Mouse (Mus musculus): ENCODE measurements around the gene 4930558K02Rik. TPM values are rescaled to one million over a fixed set of nuclear protein-coding genes. Genes with fewer than 3 reads are reported as not detected.
A peak's percentile ranks its signal among the peaks of the same experiment; 100 is the strongest.

The 4930558K02Rik gene
- not detected for total RNA-seq (2021)
- long read RNA-seq, experiment 1: 0 reads
- long read RNA-seq, experiment 2: 0 reads

DNA sequence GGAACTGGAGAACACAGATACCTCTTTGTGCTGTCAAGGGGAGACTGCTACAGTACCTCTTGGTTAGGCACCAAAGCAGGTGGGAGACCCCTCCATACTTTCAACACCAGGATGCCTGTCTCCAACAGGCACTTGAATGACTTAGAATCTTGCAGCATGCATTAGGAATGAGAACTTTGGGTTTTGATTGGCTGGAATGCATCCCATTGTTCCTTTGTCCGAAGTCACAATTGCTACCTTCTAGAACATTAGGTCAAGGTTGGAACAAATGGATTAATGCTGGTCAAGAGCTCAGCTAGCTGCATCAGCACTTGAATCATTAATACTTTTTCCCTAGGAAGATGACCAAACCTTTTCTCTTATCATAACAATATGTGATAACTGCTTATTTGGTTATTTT lies at the start of gene 4930558K02Rik:
Gene 4930558K02Rik (minus strand): TSS at position 101 of the 400 bp plus-strand sequence.
- no peak for DNase-seq
- intact Hi-C loops (cut with DNase I): no loop called here

- intact Hi-C loops (cut with DNase I): no loop called here
- DNase-seq: no peak
Observed at GRCm38 (mm10) chr1:162023681-162024270, 44.3 kb upstream of the 4930558K02Rik start.

GRCm38 (mm10) chr1:162020766-162021165 lies 41.3 kb upstream of the 4930558K02Rik start:
- intact Hi-C loops (cut with DNase I): no loop called here

DNA sequence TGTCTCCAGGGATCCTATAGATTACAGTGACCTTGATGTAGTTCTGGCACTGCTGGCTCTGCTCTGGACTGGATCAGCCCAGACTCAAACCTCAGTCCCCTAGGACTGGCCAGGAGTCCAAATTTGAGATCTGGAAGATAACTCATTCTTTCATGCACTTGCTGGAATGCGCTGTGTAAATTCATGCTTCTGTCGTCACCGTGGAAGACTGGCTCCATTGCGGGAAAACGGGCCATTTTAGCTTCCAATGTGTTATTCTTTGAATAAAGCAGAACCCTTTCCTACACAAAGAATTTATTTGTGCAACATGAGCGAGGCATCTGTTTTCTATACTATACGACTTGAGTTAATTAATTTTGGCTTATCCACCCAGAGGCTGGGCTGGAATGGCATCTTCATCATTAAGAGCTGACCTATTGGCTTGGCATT lies 40.9 kb upstream of the 4930558K02Rik start:
- intact Hi-C loops (cut with DNase I): no loop called here
- no peak for DNase-seq

More at GRCm38 (mm10) chr1:162020766-162021165, 41.3 kb upstream of the 4930558K02Rik start:
- DNase-seq: no peak

DNA sequence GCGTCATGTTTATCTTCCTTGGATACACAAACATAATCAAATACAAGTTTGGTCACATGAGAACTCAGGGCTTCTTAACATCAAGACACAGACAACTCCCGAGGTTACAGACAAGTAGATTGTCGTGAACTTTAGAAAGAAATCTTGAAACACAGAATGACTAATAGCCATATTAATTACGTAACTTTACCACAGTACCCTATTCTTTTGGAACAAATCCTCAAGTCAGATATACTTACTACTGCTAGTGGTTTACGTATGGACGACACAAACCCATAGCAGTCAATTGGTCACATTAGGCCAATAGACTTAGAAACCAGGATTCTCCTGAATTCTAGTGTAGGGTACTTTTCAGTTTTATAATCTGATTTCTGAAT lies 39.2 kb upstream of the 4930558K02Rik start:
- intact Hi-C loops (cut with DNase I): no loop called here
- DNase-seq: no peak

DNA sequence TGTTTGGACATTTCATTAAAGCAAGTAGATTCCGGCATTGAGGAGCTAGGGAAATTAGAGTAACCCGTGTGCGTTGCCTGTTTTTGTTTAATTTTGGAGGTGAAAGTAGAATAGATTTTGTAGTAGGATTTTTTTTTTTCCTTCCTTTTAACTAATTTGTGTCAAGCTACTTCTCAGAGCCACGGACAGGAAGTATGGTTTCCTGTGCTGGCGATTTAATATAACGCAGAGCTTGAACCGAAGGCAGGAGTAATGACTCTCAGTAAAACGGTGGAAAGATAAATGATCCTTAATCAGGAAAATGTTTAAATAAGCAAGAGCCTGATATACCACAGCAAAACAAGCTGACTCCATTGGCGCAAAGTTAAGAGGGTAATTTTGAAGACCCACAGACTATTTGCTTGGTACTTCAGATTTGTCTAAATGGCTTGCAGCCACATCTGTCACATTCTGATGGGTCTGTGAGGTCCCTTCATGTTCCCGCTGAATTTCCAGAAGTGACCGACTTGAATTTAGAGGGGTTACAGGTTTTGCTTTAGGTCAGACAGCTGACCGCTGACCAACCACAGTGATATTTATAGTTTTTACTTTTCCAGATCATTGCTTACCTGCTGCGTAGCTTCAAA lies 38.7 kb upstream of the 4930558K02Rik start:
- DNase-seq: no peak
- intact Hi-C loops (cut with DNase I): no loop called here

DNA sequence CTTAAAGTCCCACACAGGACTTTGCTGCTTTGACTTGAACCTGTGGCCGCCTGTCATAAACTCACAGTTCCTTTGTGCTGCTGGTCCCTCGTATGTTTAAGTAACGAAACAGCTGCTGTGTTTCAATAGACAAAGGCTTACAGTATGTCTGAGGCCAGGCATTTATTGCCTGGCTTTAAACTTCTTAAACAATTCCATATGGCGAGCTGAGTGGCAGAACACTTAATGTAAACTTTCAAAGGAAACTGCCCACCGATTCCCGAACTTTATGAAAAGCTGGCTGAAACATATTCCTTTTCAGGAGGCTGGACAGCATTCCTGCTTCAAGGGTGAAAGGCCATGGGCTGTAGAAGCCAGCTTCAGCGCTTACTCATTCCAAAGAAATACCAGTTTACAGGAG lies 37.5 kb upstream of the 4930558K02Rik start:
- intact Hi-C loops (cut with DNase I): no loop called here
- no peak for DNase-seq

DNA sequence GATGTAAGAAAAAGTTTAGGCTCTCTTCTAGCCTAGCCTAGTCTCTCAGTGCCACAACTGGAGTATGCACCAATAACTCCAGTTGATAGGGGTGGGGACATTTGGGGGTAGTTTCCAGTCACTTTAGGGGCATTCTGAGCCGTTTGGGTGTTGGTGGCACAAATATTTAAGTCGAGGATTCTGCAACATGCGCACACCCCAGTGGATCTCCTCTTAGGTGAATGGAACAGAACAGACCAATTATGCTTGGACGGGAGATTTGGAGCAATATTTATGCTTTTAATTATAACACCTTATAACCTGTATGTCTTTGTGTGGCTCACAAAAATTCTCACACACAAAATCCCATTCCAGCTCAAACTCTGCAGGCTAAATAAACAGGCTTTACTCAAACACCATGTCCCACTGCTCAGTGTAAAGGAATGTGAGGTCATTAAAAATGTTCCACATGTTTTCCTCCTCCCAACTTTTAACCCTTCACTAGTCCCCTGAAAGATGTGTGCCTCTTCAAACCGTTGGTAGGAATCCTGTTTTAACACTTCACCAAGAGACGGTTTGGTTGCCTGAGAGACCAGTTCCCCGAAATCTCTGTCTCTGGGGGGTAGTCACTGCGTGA lies 35.9 kb upstream of the 4930558K02Rik start:
- DNase-seq: no peak
- intact Hi-C loops (cut with DNase I): no loop called here

DNA sequence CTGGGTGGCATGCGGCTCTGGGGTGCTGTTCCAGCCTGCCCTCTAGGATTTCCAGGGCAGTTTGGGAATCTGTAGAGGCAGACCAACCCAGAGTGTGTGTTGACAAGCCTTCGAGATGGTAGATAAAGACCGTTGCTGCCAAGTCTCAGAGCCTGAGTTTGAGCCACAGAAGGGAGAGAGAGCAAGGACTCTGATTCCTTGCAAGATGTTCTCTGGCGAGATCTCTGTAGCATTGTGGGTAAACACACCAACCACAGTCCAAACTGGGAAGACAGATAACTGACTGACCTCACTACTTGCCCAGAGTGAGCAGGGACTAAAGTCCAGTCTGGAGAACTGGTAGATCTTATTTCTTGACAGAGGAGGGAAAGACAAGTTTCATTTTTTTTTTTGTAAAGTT lies 34.1 kb upstream of the 4930558K02Rik start:
- intact Hi-C loops (cut with DNase I): no loop called here
- no peak for DNase-seq

DNA sequence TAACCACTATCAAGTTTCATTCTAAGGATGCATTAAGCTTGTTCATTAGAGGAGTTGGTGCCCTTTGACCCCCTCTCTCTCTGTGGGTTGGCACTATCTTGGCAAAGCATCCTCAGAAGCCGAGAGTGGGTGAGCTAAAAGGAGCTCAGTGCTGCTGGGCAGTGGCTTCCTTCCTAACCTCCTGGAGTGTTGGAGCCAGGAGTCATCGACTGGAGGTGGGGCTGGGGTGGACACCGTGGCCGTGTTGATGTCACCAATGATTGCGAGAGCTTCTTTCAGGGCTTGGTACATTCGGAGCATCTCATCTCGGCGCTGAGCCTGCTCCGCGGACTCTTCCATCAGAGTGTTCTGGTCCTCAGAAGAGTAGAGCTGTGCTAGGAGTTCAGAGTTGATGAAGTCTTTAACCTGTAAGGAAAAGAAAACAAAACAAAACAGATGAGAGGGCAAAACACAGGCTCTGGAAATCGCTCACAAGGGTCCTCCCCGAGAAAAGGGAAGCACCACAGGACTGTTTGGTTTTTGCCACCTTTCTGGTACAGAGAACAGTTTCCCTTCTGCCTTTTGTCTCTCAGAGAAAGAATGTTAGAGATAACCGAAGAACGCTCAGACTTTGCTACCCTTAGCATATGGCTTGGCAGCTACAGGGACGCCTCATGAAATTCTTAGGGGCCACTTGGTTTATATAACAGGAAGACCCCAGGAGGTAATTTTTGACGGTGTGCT lies 32.2 kb upstream of the 4930558K02Rik start:
- no peak for DNase-seq
- intact Hi-C loops (cut with DNase I): no loop called here

GRCm38 (mm10) chr1:162009086-162009485 lies 29.6 kb upstream of the 4930558K02Rik start:
- no peak for DNase-seq
- intact Hi-C loops (cut with DNase I): no loop called here

GRCm38 (mm10) chr1:162008631-162009067 lies 29.2 kb upstream of the 4930558K02Rik start:
- intact Hi-C loops (cut with DNase I): no loop called here

DNA sequence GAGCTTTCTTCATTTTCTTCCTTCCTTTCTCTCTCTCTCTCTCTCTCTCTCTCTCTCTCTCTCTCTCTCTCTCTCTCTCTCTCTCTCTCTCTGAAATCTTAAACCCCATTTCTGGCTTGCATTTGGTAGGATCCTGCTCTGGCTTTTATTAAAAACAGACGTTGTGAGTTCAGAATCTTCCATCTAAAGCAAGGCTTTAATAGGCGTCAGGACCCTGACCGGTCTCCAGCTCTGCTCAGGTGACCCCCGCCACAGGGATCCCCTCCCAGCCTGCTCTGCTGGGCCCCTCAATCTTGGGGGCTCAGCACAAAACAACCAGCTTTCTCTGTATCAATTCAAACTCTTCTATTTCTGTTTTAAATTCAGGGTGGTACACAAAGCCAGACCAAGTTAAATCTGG lies 28.8 kb upstream of the 4930558K02Rik start:
- DNase-seq: no peak
- intact Hi-C loops (cut with DNase I): no loop called here

More at GRCm38 (mm10) chr1:162008631-162009067, 29.2 kb upstream of the 4930558K02Rik start:
- DNase-seq: no peak

DNA sequence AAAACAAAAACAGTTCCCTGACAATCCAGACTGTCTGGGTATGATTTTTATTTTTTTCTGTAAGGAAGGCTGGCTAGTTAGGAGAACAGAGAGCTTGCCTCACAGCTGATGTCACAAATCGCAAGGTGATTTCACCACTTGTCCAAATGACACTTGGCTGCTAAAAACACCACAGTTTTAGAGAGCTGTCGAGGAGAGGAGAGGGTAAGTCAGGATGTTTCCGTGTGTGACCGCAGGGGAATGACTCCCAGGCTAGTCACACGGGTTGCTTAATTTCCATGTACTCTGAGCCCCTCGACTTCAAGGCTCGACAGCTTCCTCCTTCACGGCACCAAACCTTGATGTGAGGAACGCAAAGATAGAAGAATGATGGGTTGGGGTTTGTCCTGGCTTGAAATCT lies 26.7 kb upstream of the 4930558K02Rik start:
- intact Hi-C loops (cut with DNase I): no loop called here
- DNase-seq: no peak

- peak; percentile 34 to 40 for DNase-seq
- intact Hi-C loops (cut with DNase I): no loop called here
Observed at GRCm38 (mm10) chr1:162004821-162005770, 25.7 kb upstream of the 4930558K02Rik start.

- intact Hi-C loops (cut with DNase I): no loop called here
- DNase-seq: no peak
Observed at GRCm38 (mm10) chr1:162004518-162004780, 25.0 kb upstream of the 4930558K02Rik start.

- DNase-seq: no peak
- intact Hi-C loops (cut with DNase I): no loop called here
Observed at GRCm38 (mm10) chr1:162003729-162004517, 24.5 kb upstream of the 4930558K02Rik start.

DNA sequence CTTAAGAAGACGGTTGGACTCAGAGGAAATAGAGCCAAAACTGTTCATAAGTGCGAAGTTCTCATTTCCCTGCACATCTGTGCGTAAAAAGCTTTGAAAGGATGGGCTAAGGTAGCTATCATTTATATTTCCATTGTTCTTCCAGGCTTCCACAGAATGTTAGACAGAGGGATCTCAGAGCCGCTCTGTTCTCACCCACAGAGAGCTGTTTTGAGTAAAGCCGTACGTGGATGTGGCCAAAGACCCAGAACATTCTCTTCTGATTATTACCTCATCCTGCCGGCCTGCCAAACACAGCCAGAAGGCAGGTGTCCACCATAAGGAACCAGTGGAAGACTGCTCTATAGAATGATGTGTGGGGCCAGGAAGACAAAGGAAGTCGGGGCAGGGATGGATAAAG lies 21.9 kb upstream of the 4930558K02Rik start:
- intact Hi-C loops (cut with DNase I): no loop called here
- DNase-seq: no peak

GRCm38 (mm10) chr1:161999882-162000371 lies 20.5 kb upstream of the 4930558K02Rik start:
- intact Hi-C loops (cut with DNase I): loop anchor here (1.0 kb wide), 1 partner anchor 313 kb away; no protein-coding TSS in a partner anchor
- peak in 1 of 2 experiments; percentile 27 for DNase-seq

Measured in gastrocnemius, postnatal 36 days (tissue).